Mouse (Mus musculus): ENCODE results near the gene Sh2d6. TPM values are rescaled to one million over a fixed set of nuclear protein-coding genes. Genes with fewer than 3 reads are reported as not detected.
A peak's percentile ranks its signal among the peaks of the same experiment; 100 is the strongest.
"Not testable (repeated sequence)": the region's sequence is repeated elsewhere in the genome, so short reads cannot be mapped to it uniquely, and the experiment has no call there.

The Sh2d6 gene
- total RNA-seq, 1 experiment from 2014 or later, result not detected

GRCm38 (mm10) chr6:72512386-72513070, 9.0 kb downstream of the Sh2d6 start:
- ATAC-seq (replicated peaks; ENCODE audit: insufficient number of reproducible peaks, low FRiP score, low TSS enrichment, poor library complexity, severe bottlenecking), result peak; percentile 73

- ATAC-seq (replicated peaks; ENCODE audit: insufficient number of reproducible peaks, low FRiP score, low TSS enrichment, poor library complexity, severe bottlenecking), result no peak
These were observed 10.7 kb downstream of the Sh2d6 start for GRCm38 (mm10) chr6:72510686-72511421.

- no peak for ATAC-seq (replicated peaks; ENCODE audit: insufficient number of reproducible peaks, low FRiP score, low TSS enrichment, poor library complexity, severe bottlenecking)
These were observed 11.6 kb downstream of the Sh2d6 start for GRCm38 (mm10) chr6:72509872-72510435.

- ATAC-seq (replicated peaks; ENCODE audit: insufficient number of reproducible peaks, low FRiP score, low TSS enrichment, poor library complexity, severe bottlenecking), result no peak
These were observed 12.9 kb downstream of the Sh2d6 start for GRCm38 (mm10) chr6:72508596-72508995.

- no peak for ATAC-seq (replicated peaks; ENCODE audit: insufficient number of reproducible peaks, low FRiP score, low TSS enrichment, poor library complexity, severe bottlenecking)
These were observed 15.4 kb downstream of the Sh2d6 start for GRCm38 (mm10) chr6:72506104-72506503.

GRCm38 (mm10) chr6:72503939-72504338, 17.6 kb downstream of the Sh2d6 start:
- no peak for ATAC-seq (replicated peaks; ENCODE audit: insufficient number of reproducible peaks, low FRiP score, low TSS enrichment, poor library complexity, severe bottlenecking)

- no peak for ATAC-seq (replicated peaks; ENCODE audit: insufficient number of reproducible peaks, low FRiP score, low TSS enrichment, poor library complexity, severe bottlenecking)
These were observed 18.2 kb downstream of the Sh2d6 start for GRCm38 (mm10) chr6:72503309-72503708.

GRCm38 (mm10) chr6:72498950-72499349, 22.6 kb downstream of the Sh2d6 start:
- ATAC-seq (replicated peaks; ENCODE audit: insufficient number of reproducible peaks, low FRiP score, low TSS enrichment, poor library complexity, severe bottlenecking), result no peak

GRCm38 (mm10) chr6:72492892-72493291, 28.6 kb downstream of the Sh2d6 start:
- ATAC-seq (replicated peaks; ENCODE audit: insufficient number of reproducible peaks, low FRiP score, low TSS enrichment, poor library complexity, severe bottlenecking), result no peak

GRCm38 (mm10) chr6:72491151-72491550, 30.4 kb downstream of the Sh2d6 start:
- ATAC-seq (replicated peaks; ENCODE audit: insufficient number of reproducible peaks, low FRiP score, low TSS enrichment, poor library complexity, severe bottlenecking), result no peak

- ATAC-seq (replicated peaks; ENCODE audit: insufficient number of reproducible peaks, low FRiP score, low TSS enrichment, poor library complexity, severe bottlenecking), result no peak
These were observed 32.0 kb downstream of the Sh2d6 start for GRCm38 (mm10) chr6:72489534-72489933.

GRCm38 (mm10) chr6:72488850-72489249, 32.7 kb downstream of the Sh2d6 start:
- no peak for ATAC-seq (replicated peaks; ENCODE audit: insufficient number of reproducible peaks, low FRiP score, low TSS enrichment, poor library complexity, severe bottlenecking)

- ATAC-seq (replicated peaks; ENCODE audit: insufficient number of reproducible peaks, low FRiP score, low TSS enrichment, poor library complexity, severe bottlenecking), result no peak
These were observed 34.2 kb downstream of the Sh2d6 start for GRCm38 (mm10) chr6:72487282-72487681.

GRCm38 (mm10) chr6:72486307-72486706, 35.2 kb downstream of the Sh2d6 start:
- no peak for ATAC-seq (replicated peaks; ENCODE audit: insufficient number of reproducible peaks, low FRiP score, low TSS enrichment, poor library complexity, severe bottlenecking)

GRCm38 (mm10) chr6:72484887-72485286, 36.6 kb downstream of the Sh2d6 start:
- ATAC-seq (replicated peaks; ENCODE audit: insufficient number of reproducible peaks, low FRiP score, low TSS enrichment, poor library complexity, severe bottlenecking), result no peak

GRCm38 (mm10) chr6:72482156-72482555, 39.4 kb downstream of the Sh2d6 start:
- no peak for ATAC-seq (replicated peaks; ENCODE audit: insufficient number of reproducible peaks, low FRiP score, low TSS enrichment, poor library complexity, severe bottlenecking)

- ATAC-seq (replicated peaks; ENCODE audit: insufficient number of reproducible peaks, low FRiP score, low TSS enrichment, poor library complexity, severe bottlenecking), result no peak
These were observed 41.1 kb downstream of the Sh2d6 start for GRCm38 (mm10) chr6:72480422-72480702.

GRCm38 (mm10) chr6:72479645-72480421, 41.7 kb downstream of the Sh2d6 start:
- ATAC-seq (replicated peaks; ENCODE audit: insufficient number of reproducible peaks, low FRiP score, low TSS enrichment, poor library complexity, severe bottlenecking), result no peak

- not testable (repeated sequence) for ATAC-seq (replicated peaks; ENCODE audit: insufficient number of reproducible peaks, low FRiP score, low TSS enrichment, poor library complexity, severe bottlenecking)
These were observed 42.8 kb downstream of the Sh2d6 start for GRCm38 (mm10) chr6:72478691-72479090.

Measured in monocyte, adult 5-6 weeks (primary cell).